Mouse (Mus musculus) splenic B cell, adult 2 months (primary cell): ENCODE measurements around the gene Sp110.
"Not testable (repeated sequence)": the region's sequence is repeated elsewhere in the genome, so short reads cannot be mapped to it uniquely, and the experiment has no call there.

Experiments
- DNase-seq: peaks from one replicate; pipeline ENCODE4 v3.0.0-alpha.2; 2011; ENCODE audit warnings: low read depth, low spot score
- H3K27me3 ChIP-seq: 2 replicates; pipeline ENCODE4 v1.6.1; 2012; ENCODE audit warnings: mild to moderate bottlenecking, low read length, moderate library complexity, mixed read lengths; ENCODE audit not compliant: control insufficient read depth, poor library complexity, insufficient read depth, severe bottlenecking
- H3K36me3 ChIP-seq: 2 replicates; pipeline ENCODE4 v1.6.1; 2012; ENCODE audit warnings: mild to moderate bottlenecking, low read length, moderate library complexity, mixed read lengths; ENCODE audit not compliant: control insufficient read depth, poor library complexity, insufficient read depth, severe bottlenecking

Gene Sp110

GRCm38 (mm10) chr1:85598271-85599012 is at the start of gene Sp110:
Gene Sp110, minus strand, starts transcription at chr1:85598817.
- H3K36me3 ChIP-seq, H3K27me3 ChIP-seq: not testable (repeated sequence)
- DNase-seq: peak; percentile 65

GRCm38 (mm10) chr1:85638144-85638543 is 39.5 kb upstream of the Sp110 start:
- not testable (repeated sequence) for H3K36me3 ChIP-seq, DNase-seq, H3K27me3 ChIP-seq

GRCm38 (mm10) chr1:85636936-85637335 is 38.3 kb upstream of the Sp110 start:
- not testable (repeated sequence) for H3K27me3 ChIP-seq, H3K36me3 ChIP-seq, DNase-seq

GRCm38 (mm10) chr1:85618689-85619088 is 20.1 kb upstream of the Sp110 start:
- not testable (repeated sequence) for H3K27me3 ChIP-seq, H3K36me3 ChIP-seq
- peak; percentile 75 for DNase-seq

GRCm38 (mm10) chr1:85617161-85617560 is 18.5 kb upstream of the Sp110 start:
- not testable (repeated sequence) for H3K27me3 ChIP-seq, H3K36me3 ChIP-seq, DNase-seq

GRCm38 (mm10) chr1:85615819-85616218 is 17.2 kb upstream of the Sp110 start:
- H3K36me3 ChIP-seq, H3K27me3 ChIP-seq, DNase-seq: not testable (repeated sequence)

GRCm38 (mm10) chr1:85615096-85615495 is 16.5 kb upstream of the Sp110 start:
- H3K36me3 ChIP-seq, DNase-seq, H3K27me3 ChIP-seq: not testable (repeated sequence)

- not testable (repeated sequence) for H3K36me3 ChIP-seq, DNase-seq, H3K27me3 ChIP-seq
Observed at GRCm38 (mm10) chr1:85610581-85610980, 12.0 kb upstream of the Sp110 start.

GRCm38 (mm10) chr1:85608361-85608760 is 9.7 kb upstream of the Sp110 start:
- peak; percentile 85 for DNase-seq
- H3K27me3 ChIP-seq, H3K36me3 ChIP-seq: not testable (repeated sequence)

GRCm38 (mm10) chr1:85604341-85604740 is 5.7 kb upstream of the Sp110 start:
- not testable (repeated sequence) for H3K36me3 ChIP-seq, H3K27me3 ChIP-seq, DNase-seq

- H3K36me3 ChIP-seq, H3K27me3 ChIP-seq: not testable (repeated sequence)
- DNase-seq: peak; percentile 67
Observed at GRCm38 (mm10) chr1:85600794-85601193, 2.2 kb upstream of the Sp110 start.

- DNase-seq, H3K36me3 ChIP-seq, H3K27me3 ChIP-seq: not testable (repeated sequence)
Observed at GRCm38 (mm10) chr1:85600078-85600477, 1.5 kb upstream of the Sp110 start, which contains the start of gene Sp140. Gene Sp140, plus strand, starts transcription at chr1:85600378.

GRCm38 (mm10) chr1:85592526-85592925 is 6.1 kb downstream of the Sp110 start:
- DNase-seq, H3K36me3 ChIP-seq, H3K27me3 ChIP-seq: not testable (repeated sequence)

GRCm38 (mm10) chr1:85588697-85589096 is 9.9 kb downstream of the Sp110 start:
- not testable (repeated sequence) for DNase-seq, H3K36me3 ChIP-seq, H3K27me3 ChIP-seq

- peak; percentile 35 for DNase-seq
- H3K36me3 ChIP-seq, H3K27me3 ChIP-seq: not testable (repeated sequence)
Observed at GRCm38 (mm10) chr1:85581518-85581917, 17.1 kb downstream of the Sp110 start.

- H3K27me3 ChIP-seq, H3K36me3 ChIP-seq, DNase-seq: not testable (repeated sequence)
Observed at GRCm38 (mm10) chr1:85580578-85580977, 18.0 kb downstream of the Sp110 start.
